Mouse (Mus musculus) neural tube, embryonic 12.5 days (tissue): ENCODE measurements at regions not wholly inside any gene's neighbourhood (a gene's known extent, or its start where the extent isn't known, plus 50 kb on each side); places are given as distances from the start of the nearest gene placed in this dataset.

Experiments used
- ATAC-seq: fragments of 200-750 bp; cut with Nextera tagmentation; 2 replicates; pipeline ENCODE4 v1.8.0; 2017; ENCODE audit warnings: low read depth, mild to moderate bottlenecking, moderate TSS enrichment, moderate library complexity; ENCODE audit not compliant: low FRiP score
- H3K27ac ChIP-seq: fragments of 300-500 bp; sonication (generic); 2 replicates; pipeline ENCODE4 v1.5.1; 2016
- H3K27me3 ChIP-seq: fragments of 300-500 bp; sonication (generic); replicated peaks from 2 replicates; pipeline ENCODE4 v1.6.1; 2016; ENCODE audit warnings: mild to moderate bottlenecking
- H3K36me3 ChIP-seq: fragments of 300-500 bp; sonication (generic); 2 replicates; pipeline ENCODE4 v1.6.1; 2016; ENCODE audit warnings: mild to moderate bottlenecking
- H3K4me1 ChIP-seq: fragments of 300-500 bp; sonication (generic); 2 replicates; pipeline ENCODE4 v1.6.1; 2016
- H3K4me2 ChIP-seq: fragments of 300-500 bp; sonication (generic); replicated peaks from 2 replicates; pipeline ENCODE4 v1.6.1; 2016; ENCODE audit warnings: mild to moderate bottlenecking
- H3K4me3 ChIP-seq: fragments of 300-500 bp; sonication (generic); 2 replicates; pipeline ENCODE4 v1.5.1; 2016
- H3K9ac ChIP-seq: fragments of 300-500 bp; sonication (generic); 2 replicates; pipeline ENCODE4 v1.6.1; 2016; ENCODE audit warnings: mild to moderate bottlenecking
- H3K9me3 ChIP-seq: fragments of 300-500 bp; sonication (generic); 2 replicates; pipeline ENCODE4 v1.6.1; 2016; ENCODE audit warnings: mild to moderate bottlenecking
- WGBS: fragments of 180-500 bp; shearing (Covaris S2); methylation state at CpG from one replicate; pipeline ENCODE4 v1.1.7; 2016; 5-methylcytosine and 5-hydroxymethylcytosine counted together

- no peak for ATAC-seq
- Histone ChIP-seq H3K4me2 (no peak overlapping the region), H3K36me3 (no peaks in the 10 kb centered on the region), H3K9me3 (no peaks in the 10 kb centered on the region), H3K27me3 (no peaks in the 10 kb centered on the region), H3K4me1 (no peaks in the 10 kb centered on the region), H3K4me3 (no peak overlapping the region), H3K9ac (no peak overlapping the region), H3K27ac (no peak overlapping the region)
- WGBS = 87% methylated on average over 1 of the region's 1 CpGs
Measured at GRCm38 (mm10) chr15:93705109-93705508, 109.4 kb upstream of the Prickle1 start.

- Histone ChIP-seq H3K4me3 (no peak overlapping the region), H3K36me3 (no peaks in the 10 kb centered on the region), H3K9me3 (no peaks in the 10 kb centered on the region), H3K9ac (no peak overlapping the region), H3K27ac (no peak overlapping the region), H3K4me1 (no peaks in the 10 kb centered on the region), H3K27me3 (no peaks in the 10 kb centered on the region), H3K4me2 (no peak overlapping the region)
- WGBS = 60% methylated on average over 10 of the region's 10 CpGs
- ATAC-seq = no peak
Measured at GRCm38 (mm10) chr15:93701017-93701416, 105.3 kb upstream of the Prickle1 start.

DNA sequence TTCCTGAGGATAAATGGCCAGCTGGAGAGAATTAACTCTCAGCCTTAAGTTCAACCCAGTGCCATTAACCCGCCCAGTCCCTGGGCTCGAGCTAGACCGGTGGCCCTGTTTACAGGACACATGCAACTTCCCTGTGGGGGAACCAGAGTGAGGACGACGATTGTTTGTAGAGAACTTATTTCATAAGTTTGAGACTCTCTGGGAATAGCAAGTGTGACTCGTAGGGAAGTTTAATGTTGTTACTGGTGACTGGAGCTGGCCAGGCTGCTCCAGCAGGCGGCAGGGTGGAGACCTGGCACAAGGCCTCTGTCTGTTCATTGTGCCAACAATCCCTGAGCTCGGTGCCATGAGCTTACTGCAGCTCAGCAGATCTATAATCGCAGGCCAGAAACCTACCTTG is 104.3 kb upstream of the Prickle1 start:
- no peak overlapping the region for H3K9ac ChIP-seq
- no peak overlapping the region for H3K27ac ChIP-seq
- H3K4me2 ChIP-seq = no peak overlapping the region
- WGBS = 77% methylated on average over 9 of the region's 9 CpGs
- no peaks in the 10 kb centered on the region for H3K4me1 ChIP-seq
- H3K27me3 ChIP-seq = no peaks in the 10 kb centered on the region
- H3K4me3 ChIP-seq = no peak overlapping the region
- H3K36me3 ChIP-seq = no peaks in the 10 kb centered on the region
- ATAC-seq = no peak
- no peaks in the 10 kb centered on the region for H3K9me3 ChIP-seq

DNA sequence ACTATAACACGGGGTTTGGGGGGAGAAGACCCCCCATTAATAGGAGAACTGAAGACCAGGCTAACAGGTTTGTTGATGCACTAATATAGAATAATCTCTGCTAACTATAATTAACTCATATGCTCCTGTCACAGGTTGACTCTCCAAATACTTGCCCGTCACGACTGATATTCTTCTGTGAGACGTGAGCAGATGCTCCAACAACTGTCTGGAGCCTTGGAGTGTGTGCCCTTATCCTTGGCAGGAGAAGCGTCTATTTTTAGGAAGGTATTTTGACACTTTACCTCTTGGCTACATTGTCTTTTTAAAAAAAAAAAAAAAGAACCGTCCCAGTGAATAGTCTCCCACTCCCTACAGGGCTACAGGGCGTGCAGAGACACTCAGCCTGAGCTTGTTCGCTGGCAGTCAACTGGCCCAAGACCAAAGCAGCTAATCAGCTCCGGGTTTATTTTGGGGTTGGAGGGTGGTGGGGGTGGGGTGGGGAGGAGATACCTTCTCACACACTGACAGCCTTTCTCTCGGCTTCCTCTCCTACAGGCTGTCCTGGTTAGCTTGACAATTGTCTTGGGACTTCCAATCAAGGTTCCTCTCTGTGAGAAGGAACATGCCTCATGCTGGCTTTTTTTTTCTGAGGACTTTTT is 102.6 kb upstream of the Prickle1 start:
- no peaks in the 10 kb centered on the region for H3K9me3 ChIP-seq
- no peak overlapping the region for H3K9ac ChIP-seq
- H3K27me3 ChIP-seq = no peaks in the 10 kb centered on the region
- WGBS = 49% methylated on average over 10 of the region's 10 CpGs
- no peaks in the 10 kb centered on the region for H3K4me1 ChIP-seq
- ATAC-seq = no peak
- no peaks in the 10 kb centered on the region for H3K36me3 ChIP-seq
- no peak overlapping the region for H3K4me2 ChIP-seq
- no peak overlapping the region for H3K27ac ChIP-seq
- H3K4me3 ChIP-seq = no peak overlapping the region

DNA sequence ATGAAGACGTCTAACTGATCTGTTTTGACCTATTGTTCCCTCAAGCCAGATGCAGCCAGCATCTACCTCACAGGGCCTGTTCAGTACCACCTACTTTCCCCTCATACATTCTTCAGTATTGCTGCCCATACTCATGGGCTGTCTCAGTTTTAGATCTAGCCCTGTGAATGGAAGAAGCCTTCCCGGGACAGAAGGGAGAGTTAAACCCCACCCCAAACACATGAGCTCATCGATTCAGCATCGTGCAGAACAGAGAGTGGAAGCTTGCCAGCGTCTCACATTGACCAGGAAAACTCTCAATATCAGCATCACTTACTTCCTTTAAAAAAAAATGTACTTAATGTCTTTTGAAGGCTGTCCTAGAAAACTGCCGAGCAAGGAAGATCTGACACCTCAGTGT is 95.0 kb upstream of the Prickle1 start:
- Histone ChIP-seq H3K27ac (no peak overlapping the region), H3K4me3 (no peak overlapping the region), H3K4me1 (no peaks in the 10 kb centered on the region), H3K4me2 (no peak overlapping the region), H3K36me3 (no peaks in the 10 kb centered on the region), H3K27me3 (no peaks in the 10 kb centered on the region), H3K9me3 (no peaks in the 10 kb centered on the region), H3K9ac (no peak overlapping the region)
- ATAC-seq = no peak
- WGBS = 87% methylated on average over 6 of the region's 6 CpGs

DNA sequence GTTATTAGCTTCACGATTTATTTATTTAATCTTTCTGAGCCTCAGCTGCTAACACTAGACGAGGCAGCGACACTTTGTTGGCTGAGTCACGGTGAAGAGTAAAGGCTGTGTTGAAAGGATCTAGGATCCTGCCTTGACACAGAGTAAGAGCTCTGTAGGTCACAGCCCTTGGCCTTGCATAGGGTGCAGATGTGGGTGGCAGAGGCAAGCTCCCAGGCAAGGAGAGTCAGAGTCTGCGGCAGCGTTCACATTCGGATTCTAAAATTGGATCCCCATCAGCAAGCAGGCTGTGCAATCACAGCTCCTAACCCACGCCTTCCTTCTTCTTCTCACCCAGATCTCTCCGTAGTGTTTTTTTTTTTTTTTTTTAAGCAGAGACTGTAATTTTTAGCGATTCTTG is 94.3 kb upstream of the Prickle1 start:
- no peaks in the 10 kb centered on the region for H3K4me1 ChIP-seq
- no peaks in the 10 kb centered on the region for H3K36me3 ChIP-seq
- H3K9ac ChIP-seq = no peak overlapping the region
- WGBS = 92% methylated on average over 10 of the region's 10 CpGs
- no peak overlapping the region for H3K27ac ChIP-seq
- H3K4me2 ChIP-seq = no peak overlapping the region
- H3K4me3 ChIP-seq = no peak overlapping the region
- H3K27me3 ChIP-seq = no peaks in the 10 kb centered on the region
- H3K9me3 ChIP-seq = no peaks in the 10 kb centered on the region
- no peak for ATAC-seq

- H3K36me3 ChIP-seq = no peaks in the 10 kb centered on the region
- no peak overlapping the region for H3K27ac ChIP-seq
- H3K9me3 ChIP-seq = no peaks in the 10 kb centered on the region
- no peak for ATAC-seq
- no peak overlapping the region for H3K4me3 ChIP-seq
- no peaks in the 10 kb centered on the region for H3K4me1 ChIP-seq
- WGBS = 54% methylated on average over 9 of the region's 9 CpGs
- H3K27me3 ChIP-seq = no peaks in the 10 kb centered on the region
- no peak overlapping the region for H3K9ac ChIP-seq
- H3K4me2 ChIP-seq = no peak overlapping the region
Measured at GRCm38 (mm10) chr15:93686385-93686784, 90.7 kb upstream of the Prickle1 start.

- H3K9ac ChIP-seq = no peak overlapping the region
- no peak overlapping the region for H3K4me3 ChIP-seq
- H3K9me3 ChIP-seq = no peaks in the 10 kb centered on the region
- H3K27me3 ChIP-seq = no peaks in the 10 kb centered on the region
- 82% methylated on average over 4 of the region's 4 CpGs for whole genome bisulfite sequencing
- no peak overlapping the region for H3K4me2 ChIP-seq
- H3K4me1 ChIP-seq = no peaks in the 10 kb centered on the region
- no peak overlapping the region for H3K27ac ChIP-seq
- no peaks in the 10 kb centered on the region for H3K36me3 ChIP-seq
- ATAC-seq = no peak
Measured at GRCm38 (mm10) chr15:93681602-93682001, 85.9 kb upstream of the Prickle1 start.

- Histone ChIP-seq H3K27me3 (no peaks in the 10 kb centered on the region), H3K9me3 (no peaks in the 10 kb centered on the region), H3K27ac (no peak overlapping the region), H3K4me1 (no peaks in the 10 kb centered on the region), H3K36me3 (no peaks in the 10 kb centered on the region), H3K9ac (no peak overlapping the region), H3K4me2 (no peak overlapping the region), H3K4me3 (no peak overlapping the region)
- ATAC-seq = no peak
- 91% methylated on average over 6 of the region's 6 CpGs for WGBS
Measured at GRCm38 (mm10) chr15:93675624-93676023, 79.9 kb upstream of the Prickle1 start.

GRCm38 (mm10) chr15:93673976-93674375 is 78.3 kb upstream of the Prickle1 start:
- ATAC-seq = no peak
- no peak overlapping the region for H3K4me2 ChIP-seq
- H3K27ac ChIP-seq = no peak overlapping the region
- 73% methylated on average over 10 of the region's 10 CpGs for WGBS
- no peaks in the 10 kb centered on the region for H3K9me3 ChIP-seq
- H3K4me1 ChIP-seq = no peaks in the 10 kb centered on the region
- H3K27me3 ChIP-seq = no peaks in the 10 kb centered on the region
- no peak overlapping the region for H3K4me3 ChIP-seq
- H3K36me3 ChIP-seq = no peaks in the 10 kb centered on the region
- H3K9ac ChIP-seq = no peak overlapping the region

- Histone ChIP-seq H3K9ac (no peak overlapping the region), H3K4me2 (no peak overlapping the region), H3K4me1 (no peaks in the 10 kb centered on the region), H3K27ac (no peak overlapping the region), H3K36me3 (no peaks in the 10 kb centered on the region), H3K27me3 (no peaks in the 10 kb centered on the region), H3K9me3 (0 out of 2 replicates have a peak, but pooled peaks cover 4% of the 10 kb centered on the region), H3K4me3 (no peak overlapping the region)
- ATAC-seq = no peak
- 16% methylated on average over 5 of the region's 5 CpGs for WGBS
Measured at GRCm38 (mm10) chr15:93663876-93664275, 68.2 kb upstream of the Prickle1 start.

- Histone ChIP-seq H3K9ac (no peak overlapping the region), H3K36me3 (no peaks in the 10 kb centered on the region), H3K27me3 (no peaks in the 10 kb centered on the region), H3K4me3 (no peak overlapping the region), H3K4me1 (no peaks in the 10 kb centered on the region), H3K4me2 (no peak overlapping the region), H3K9me3 (0 out of 2 replicates have a peak, but pooled peaks cover 4% of the 10 kb centered on the region), H3K27ac (no peak overlapping the region)
- no peak for ATAC-seq
- WGBS = 100% methylated on average over 1 of the region's 1 CpGs
Measured at GRCm38 (mm10) chr15:93662601-93663000, 66.9 kb upstream of the Prickle1 start.

- H3K27ac ChIP-seq = no peak overlapping the region
- no peak overlapping the region for H3K4me3 ChIP-seq
- WGBS = 91% methylated on average over 2 of the region's 2 CpGs
- no peaks in the 10 kb centered on the region for H3K4me1 ChIP-seq
- no peak overlapping the region for H3K4me2 ChIP-seq
- no peaks in the 10 kb centered on the region for H3K36me3 ChIP-seq
- H3K9ac ChIP-seq = no peak overlapping the region
- H3K9me3 ChIP-seq = 0 out of 2 replicates have a peak, but pooled peaks cover 4% of the 10 kb centered on the region
- no peak for ATAC-seq
- no peaks in the 10 kb centered on the region for H3K27me3 ChIP-seq
Measured at GRCm38 (mm10) chr15:93661801-93662200, 66.1 kb upstream of the Prickle1 start.
